Mouse (Mus musculus) adrenal gland, adult 18-20 months (tissue): ENCODE results near the gene Rpp14. TPM values are rescaled to one million over a fixed set of nuclear protein-coding genes. Genes with fewer than 3 reads are reported as not detected.

Source experiments
- DNase-seq, 2 experiments: peaks; one replicate each; pipeline ENCODE4 v3.0.0; 2021 to 2022; ENCODE audit warnings: low spot score in 2 of 2
- long read RNA-seq, 2 experiments: library from polyadenylated mRNA; stranded (forward); transcript quantifications; one replicate each; pipeline ENCODE4 v2.0.0; 2021
- total RNA-seq, 2 experiments: library from RNA; stranded (reverse); gene quantifications; 1 replicate in 1 of 2; 2 replicates in 1 of 2; pipeline ENCODE4 v1.2.3; 2021

Gene Rpp14
- 10 to 100 TPM; 37.5 to 48.9 TPM for total RNA-seq
- long read RNA-seq, experiment 1, transcript Rpp14-201 (6 exons, 2,401 nt): major isoform, 43 of 49 reads
- long read RNA-seq, experiment 1, partial matches to known transcripts: 0 of 49 reads
- long read RNA-seq, experiment 1, other reads (novel, unspliced or antisense): 5 of 49 reads
- long read RNA-seq, experiment 2, transcript Rpp14-201 (6 exons, 2,401 nt): major isoform, 83 of 104 reads
- long read RNA-seq, experiment 2, partial matches to known transcripts: 2 of 104 reads
- long read RNA-seq, experiment 2, other reads (novel, unspliced or antisense): 18 of 104 reads

DNA sequence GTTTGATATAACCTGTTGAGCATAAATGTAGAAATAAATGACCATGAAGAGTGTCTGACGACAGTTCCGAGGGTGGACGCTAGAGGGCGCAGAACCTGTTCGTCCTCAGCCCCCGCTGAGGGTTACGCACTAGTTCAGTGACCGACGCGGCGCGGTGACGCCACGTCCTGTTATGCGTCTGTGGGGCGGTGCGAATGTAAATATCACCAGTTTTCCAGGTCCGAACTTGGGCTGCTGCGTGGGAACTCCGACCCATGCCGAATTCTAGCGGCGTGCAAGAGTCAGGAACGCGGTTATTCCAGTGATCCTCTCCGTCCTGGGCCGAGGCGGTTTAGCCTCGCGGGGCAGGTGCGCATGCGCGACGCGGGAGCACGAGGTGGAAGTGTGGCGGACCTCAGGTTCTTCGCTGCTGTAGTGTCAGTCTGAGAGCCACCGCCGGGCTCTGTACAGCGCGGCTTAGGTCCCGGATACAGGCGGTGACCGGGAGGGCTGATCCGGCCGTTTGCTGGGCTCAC is at the start of gene Rpp14:
TSS of gene Rpp14 (plus strand) at position 203 of the 515 bp plus-strand sequence.
- DNase-seq: peak; percentile 96

DNA sequence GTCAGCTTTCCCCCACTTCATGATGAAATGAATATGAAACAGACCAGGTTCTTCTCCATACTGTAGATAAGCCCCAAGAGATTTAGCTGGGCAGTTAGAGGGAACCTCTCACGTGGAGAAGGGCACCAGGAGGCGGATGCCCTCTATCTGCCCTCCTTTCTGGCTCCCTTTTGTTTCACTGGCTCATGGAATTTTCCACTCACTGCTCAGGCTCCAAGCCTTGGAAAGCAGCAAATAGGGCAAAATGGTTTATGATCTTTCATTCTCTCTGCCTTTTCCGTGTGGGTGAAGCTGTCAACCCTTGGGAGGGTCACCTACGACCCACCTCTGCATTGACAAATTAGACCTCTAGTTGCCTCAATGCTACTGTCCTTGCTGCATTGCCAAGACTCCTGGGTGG is 49.6 kb upstream of the Rpp14 start:
- DNase-seq: no peak

DNA sequence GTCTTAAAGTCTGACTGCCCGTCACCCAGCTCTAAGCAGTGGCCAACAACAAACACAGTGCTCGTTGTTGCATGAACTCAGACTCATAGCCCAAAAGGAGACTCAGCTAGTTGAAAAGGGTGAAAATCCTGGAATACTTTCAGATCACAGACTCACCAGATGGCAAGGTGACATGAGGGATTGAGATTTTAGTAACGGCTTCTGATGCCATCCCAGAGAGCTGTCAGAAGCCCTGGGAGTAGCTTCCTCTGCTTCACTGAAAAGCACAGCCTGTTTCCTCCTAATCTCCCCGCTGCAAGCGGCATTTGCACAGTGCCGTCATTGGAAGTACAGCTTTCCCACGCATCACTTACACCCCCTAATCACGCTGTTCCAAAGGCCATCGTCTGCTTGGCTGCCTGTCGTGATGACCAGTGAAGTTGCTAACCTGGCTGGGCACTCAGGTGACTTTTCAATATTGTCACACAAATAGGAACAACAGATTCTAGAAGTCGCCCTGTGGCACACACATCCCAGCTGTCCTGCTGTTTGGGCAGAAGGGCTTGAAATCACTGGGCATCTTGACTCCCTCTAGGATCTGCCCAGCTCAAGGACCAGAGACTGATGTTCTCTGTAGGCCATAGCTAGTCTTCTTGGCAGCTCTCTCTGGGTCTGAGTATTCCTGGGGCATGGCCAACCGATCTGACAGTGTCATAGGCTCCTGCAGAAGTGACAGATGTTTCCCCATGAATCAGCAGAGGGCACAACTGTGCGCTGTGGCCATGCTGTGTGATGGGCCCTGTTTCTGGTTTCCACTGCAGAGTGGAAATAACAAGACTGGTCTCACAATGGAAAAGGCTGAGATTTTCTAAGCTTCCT is 47.9 kb upstream of the Rpp14 start:
- no peak for DNase-seq

DNA sequence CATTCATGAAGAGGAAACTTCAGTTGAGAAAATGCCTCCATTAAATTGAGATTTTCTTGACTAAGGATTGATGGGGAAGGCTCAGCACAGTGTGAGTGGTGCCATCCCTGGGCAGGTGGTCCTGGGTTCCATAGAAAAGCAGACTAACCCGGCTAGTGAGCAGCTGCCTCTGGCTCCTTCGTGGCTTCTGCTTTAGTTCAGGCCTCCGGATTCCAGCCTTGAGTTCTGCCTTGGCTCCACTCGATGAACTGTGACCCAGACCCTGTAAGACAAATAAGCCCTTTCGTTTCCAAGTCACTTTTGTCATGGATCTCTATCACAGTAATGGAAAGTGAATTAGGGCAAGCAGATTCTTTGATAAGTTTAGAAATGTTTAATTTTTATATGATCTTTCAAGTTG is 45.6 kb upstream of the Rpp14 start:
- no peak for DNase-seq

DNA sequence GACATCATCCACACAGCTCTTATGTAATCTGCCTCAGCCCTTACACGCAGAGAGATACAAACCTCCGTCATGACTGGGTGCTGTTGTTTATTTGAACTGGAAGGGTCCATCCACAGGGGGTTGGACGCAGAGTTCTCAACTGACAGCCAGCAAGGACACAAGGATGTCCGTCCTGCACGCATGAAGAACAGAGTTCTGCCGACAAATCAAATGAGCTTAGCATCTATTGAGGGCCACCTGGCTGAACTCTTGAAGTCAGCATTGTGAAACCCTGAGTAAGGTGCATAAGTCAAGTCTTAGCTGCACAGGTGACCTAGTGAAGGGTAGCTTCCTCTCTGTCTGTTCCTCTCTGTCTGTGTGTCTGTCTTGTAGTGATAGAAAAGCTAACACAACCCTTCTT is 44.2 kb upstream of the Rpp14 start:
- DNase-seq: no peak

DNA sequence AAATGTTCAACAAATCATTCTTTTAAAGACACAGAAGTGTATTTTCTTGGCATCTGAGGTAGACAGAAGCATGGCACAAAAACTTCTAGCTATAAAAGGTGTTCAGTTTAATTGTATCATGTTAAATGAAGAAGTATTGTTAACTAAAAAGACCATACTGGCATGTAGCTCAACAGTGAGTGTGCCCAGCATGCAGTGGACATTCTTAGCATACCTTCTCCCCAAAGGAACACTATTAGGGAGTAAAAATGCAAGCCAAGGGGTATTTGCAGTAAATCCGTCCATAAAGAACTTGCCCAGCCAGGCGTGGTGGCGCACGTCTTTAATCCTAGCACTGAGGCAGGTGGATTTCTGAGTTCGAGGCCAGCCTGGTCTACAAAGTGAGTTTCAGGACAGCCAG is 43.8 kb upstream of the Rpp14 start:
- DNase-seq: no peak

DNA sequence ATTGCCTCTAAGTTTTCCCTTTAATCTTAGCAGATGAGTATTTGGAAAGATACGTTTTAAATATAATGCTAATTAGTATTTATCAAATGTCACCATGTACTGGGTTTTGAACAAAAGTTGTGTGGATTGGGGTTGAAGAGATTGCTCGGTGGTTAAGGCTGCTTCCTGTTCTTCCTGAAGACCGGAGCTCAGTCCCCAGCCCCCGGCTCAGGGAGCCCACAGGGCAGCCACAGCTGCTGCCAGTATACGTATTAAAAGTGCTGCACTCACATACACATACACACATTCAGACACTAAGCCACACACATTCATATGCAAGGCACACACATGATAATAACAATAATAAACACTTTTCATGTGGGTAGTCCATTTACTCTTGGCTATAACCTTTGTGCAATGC is 42.0 kb upstream of the Rpp14 start:
- DNase-seq: no peak

DNA sequence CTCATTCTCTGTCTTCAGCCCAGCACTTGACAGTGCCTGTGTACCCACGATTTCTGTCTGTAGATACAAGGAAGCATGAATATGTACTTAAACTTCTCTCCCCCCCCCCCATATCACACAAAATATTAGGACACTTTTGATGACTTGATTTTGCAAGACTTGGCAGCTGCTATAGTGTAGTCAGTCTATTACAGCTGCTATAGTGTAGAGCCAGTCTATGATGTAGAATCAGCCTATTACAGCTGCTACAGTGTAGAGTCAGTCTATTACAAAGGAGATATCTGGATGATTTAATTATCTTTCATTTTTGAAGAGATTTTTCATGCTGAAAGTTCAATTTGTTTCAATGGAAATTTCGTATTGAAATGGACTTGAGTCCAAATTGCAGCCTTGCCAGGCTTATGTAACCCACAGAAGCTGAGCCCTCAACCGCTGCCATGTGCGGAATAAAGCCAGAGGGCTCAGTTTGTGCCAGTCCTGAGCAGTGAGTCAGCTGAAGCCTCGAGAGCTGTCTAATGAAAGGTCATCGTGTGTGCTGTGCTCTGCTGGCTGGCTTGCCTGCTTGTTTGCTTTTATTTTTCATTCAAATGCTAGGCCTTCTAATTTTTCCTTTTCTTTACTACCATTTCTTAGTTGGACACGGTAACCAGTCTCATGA is 41.2 kb upstream of the Rpp14 start:
- peak; percentile 49 to 55 for DNase-seq

DNA sequence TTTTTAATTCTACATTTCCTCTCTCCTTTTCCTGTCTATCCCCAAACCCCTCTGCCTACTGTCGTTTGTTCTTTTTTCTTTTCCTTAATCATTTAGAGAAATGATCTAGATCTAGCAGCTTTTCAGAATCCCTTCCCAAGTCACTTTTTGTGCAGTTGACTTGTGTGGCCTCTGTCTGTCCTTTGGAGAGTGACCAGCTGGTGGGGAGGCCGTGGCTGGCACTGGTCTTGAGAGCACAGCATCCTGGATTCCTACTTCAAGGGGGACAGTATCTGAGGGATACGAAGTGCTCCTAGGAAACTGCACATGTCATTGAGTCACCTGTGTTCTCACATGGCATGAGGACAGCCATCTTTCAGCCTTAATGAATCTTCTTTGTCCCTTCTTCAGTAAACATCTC is 40.0 kb upstream of the Rpp14 start:
- DNase-seq: no peak

DNA sequence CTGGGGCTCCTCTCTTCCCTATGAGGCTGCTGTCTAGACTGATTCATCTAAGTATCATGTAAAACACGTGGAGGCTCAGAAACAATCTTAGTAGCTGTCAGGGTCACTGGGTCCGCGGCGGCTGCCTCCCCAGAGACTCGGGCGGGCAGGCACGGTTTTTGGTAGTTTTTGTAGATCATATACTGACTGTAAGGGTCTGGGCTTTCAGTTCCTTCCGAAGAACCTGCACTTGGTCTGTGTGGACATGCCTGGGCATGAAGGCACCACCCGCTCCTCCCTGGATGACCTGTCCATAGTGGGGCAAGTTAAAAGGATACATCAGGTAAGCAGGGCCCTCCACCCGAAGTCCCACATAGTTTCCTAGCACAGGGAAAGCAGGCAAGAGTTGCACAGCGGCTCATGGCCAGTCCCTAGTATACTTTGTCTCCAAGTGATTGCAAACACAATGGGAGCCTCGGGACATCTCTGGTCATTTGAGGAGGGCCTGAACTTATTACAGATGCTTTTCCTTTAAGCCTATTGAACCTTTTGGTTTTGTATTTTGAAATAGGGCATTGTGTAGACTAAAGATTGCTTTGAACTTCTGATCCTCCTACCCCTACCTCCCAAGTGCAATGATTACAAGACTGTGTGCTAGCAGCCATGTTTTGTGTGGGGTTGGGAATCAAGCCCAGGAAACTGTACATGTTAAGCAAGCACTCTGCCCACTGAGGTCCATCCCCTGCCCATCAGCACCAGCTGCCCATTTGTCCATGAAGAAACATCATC is 39.1 kb upstream of the Rpp14 start:
- no peak for DNase-seq

DNA sequence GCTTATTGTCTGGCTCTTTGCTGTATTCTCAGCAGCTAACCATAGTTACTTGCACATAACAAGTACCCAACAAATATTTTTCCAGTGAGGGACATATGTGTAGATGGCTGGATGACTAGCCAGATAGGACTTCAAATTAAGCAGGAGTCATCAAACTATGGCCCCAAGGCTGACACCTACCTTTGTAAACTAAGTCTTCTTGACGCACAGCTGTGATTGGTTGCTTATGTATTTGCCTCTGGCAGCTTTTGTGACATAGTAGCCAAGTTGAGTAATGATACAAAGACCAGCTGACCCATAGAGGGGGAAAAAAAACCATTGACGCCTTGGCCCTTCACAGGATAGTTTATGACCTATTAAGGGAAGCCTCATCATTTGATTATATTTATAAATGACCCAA is 38.0 kb upstream of the Rpp14 start:
- no peak for DNase-seq

DNA sequence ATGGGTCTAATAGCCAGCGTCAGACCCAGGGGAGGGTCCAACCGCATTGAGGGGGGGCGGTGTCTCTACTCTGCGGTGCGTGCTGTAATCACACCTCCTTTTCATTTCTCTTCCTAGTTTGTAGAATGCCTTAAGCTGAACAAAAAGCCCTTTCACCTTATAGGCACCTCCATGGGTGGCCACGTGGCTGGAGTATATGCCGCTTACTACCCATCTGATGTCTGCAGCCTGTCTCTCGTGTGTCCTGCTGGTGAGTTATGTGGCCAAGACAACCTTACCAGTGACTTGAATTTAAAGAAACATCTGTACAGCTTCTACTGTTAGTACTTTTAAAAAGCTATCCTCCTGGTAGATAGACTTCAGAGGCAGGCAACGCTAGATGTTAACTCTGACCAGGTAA is 37.6 kb upstream of the Rpp14 start:
- DNase-seq: no peak

DNA sequence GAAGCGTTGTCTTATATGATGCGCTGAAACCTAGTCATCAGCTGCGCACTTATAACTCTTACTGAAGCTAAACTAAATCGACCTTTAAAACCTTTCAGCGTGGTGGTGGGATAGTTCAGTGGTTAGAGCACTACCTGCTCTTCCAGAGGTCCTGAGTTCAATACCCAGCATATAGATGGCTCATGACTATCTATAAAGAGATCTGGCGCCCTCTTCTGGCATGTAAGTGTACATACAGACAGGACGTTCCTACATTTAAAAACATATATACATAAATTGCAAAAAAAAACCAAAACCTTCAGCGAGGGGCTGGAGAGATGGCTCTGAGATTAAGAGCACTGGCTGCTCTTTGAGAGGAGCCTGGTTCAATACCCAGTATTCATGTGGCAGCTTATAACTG is 35.8 kb upstream of the Rpp14 start:
- no peak for DNase-seq

DNA sequence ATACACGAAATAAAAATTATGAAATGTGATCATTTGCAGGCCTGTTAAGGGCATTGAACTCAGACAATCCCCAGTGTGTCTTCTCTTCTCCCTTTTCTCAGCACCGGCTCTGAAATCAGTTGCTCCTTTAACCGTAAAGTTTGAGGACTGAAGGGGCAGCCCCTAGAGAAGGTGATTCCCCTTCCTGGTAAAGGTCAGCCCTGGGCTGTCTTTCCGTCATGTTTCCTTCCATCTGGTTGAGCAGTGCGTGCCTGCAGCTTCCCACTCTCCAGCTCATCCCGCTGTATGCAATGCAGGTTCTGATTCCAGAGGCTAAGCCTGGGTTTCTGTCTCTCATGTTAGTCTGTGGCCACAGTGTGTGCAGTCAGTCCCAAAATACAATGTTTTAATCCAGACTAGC is 35.4 kb upstream of the Rpp14 start:
- DNase-seq: no peak

DNA sequence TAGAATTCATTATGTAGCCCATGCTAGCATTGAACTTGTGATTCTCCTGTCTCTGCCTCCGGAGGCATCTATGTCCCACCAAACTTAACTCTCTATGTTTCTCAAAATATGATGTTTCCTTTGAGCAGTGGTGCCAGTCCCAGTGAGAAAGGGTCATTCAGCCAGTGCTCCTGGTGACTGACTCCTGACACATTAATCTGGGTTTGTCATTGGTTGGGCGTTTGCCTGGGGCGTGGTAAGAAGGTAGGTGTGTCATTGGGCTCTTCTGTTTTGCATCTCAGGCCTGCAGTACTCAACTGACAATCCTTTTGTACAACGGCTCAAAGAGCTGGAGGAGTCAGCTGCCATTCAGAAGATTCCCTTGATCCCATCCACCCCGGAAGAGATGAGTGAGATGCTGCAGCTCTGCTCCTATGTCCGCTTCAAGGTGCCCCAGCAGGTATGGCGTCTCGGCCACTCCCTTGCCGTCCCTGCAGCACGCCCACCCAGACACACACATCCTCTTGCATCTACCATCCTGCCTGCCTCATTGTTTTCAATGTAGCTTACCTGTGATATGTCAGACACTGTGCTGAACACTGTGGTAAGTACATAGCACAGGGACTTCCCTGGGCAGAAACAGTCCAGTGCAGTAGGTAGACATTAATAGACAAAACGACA is 34.9 kb upstream of the Rpp14 start:
- DNase-seq: no peak

DNA sequence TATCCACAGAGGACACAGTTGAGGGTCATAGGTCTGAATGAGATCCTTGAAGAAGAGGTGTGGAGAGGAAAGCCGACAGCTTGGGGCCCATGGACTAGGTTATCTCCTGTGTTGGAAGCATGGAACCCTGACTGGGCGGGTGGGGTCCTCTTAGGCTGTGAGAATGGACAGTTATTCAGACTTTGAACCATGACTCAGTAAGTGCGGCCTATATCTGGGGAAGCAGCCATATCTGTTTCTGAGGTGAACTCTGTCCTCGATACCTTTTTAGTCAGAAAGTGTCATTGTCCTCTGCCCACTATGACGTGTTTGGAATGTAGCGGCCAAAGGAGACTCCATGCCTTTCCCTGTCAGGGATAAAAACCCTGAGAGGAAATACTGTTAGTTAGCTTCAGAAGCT is 33.3 kb upstream of the Rpp14 start:
- no peak for DNase-seq

DNA sequence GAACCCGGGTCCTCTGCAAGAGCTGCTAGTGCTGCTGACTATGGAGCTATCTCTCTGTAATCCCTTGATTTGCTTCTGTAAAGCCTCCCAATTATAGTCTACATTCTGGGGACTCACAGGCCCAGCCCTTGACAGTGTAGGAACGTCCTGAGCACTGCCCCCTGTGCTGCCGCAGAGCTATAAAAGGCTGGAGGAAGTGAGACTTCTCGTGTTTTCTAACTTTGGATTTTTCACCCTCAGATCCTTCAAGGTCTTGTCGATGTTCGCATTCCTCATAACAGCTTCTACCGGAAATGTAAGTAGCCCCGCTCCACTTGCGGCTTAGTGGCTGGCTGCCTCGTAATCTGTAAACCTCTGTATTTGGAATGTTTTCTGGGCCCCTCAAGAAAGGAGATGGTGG is 30.8 kb upstream of the Rpp14 start:
- DNase-seq: no peak

DNA sequence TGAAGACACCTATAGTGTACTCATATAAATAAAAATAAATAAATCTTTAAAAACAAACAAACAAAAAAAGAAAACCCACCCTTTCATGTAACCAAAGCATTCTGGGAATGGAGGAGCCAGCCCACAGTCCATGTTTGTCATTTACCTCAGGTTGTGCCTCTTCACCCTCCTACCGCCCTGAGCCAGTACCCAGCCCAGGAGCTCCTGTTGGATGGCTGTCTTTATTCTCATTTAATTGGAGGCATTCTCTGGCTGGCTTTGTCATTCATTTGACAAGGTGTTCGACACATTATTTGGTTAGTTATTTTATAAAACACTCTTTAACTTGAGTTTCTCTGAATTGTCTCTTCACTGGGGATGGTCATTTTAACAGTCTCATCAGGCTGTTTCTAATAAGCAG is 28.3 kb upstream of the Rpp14 start:
- DNase-seq: no peak

DNA sequence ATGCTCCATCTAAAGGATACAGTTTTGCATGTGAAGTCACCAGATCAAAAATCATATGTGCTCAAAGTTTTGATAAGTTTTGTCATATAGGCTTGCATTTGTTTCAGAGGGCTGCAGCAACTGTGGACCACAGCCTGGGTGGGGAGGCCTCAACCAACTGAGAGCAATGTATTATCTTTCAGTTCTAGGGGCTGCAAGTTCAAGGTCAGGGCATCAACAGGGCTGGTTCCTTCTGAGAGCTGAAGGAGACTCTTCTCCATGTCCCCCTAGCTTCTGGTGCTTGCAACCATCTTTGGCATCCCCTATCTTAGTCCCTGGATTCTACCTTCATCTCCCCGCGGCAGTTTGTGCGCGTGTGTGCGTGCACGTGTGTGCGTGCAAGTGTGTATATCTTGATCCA is 27.5 kb upstream of the Rpp14 start:
- DNase-seq: no peak

DNA sequence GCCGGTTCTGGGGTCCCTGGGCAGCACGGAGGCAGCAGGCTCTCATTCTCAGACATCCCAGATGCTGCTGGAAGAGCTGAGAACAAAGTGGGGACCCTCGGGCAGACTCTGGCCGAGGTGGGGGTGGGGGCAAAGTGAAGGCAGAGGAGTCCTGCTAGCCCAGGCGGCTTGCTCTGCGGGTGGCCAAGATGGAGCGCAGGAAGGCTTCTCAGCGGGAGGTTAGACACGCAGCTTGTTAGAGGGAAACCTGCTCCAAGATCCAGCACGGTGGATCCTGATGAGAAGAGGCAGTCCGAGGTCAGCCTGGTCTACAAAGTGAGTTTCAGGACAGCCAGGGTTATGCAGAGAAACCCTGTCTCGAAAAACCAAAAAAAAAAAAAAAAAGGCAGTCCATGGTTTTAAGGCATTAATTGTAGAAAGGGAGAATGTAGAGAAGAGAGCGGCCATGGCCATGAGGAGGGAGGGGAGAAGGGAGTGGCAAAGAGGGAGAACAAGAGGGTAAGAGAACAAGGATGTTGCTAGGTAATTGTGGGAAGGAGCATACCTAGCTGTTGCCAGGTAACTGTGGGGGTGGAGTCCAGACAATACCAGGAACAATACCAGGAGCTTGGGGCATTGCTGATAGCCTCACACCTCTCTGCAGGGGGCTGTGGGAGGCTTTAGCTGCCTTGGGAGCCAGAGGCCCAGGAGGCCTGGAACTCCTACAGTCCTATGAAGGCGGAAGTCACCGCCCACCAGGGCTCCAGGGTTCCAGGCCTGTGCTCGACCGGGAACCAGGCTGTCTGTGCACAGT is 25.7 kb upstream of the Rpp14 start:
- no peak for DNase-seq
